Mouse (Mus musculus) frontal cortex, adult 2 months (tissue): ENCODE measurements around the gene Dnajb11. TPM values are rescaled to one million over a fixed set of nuclear protein-coding genes. Genes with fewer than 3 reads are reported as not detected.

Experiments
- DNase-seq, 2 experiments: peaks; one replicate each; pipeline ENCODE4 v3.0.0; 2022; ENCODE audit warnings: low spot score in 1 of 2; ENCODE audit errors: extremely low spot score in 1 of 2
- polyA plus RNA-seq: library from polyadenylated mRNA; depleted of rRNA; stranded (reverse); fragments of >200 nt; gene quantifications from 2 replicates; pipeline ENCODE4 v1.2.3, GENCODE M21; 2012; rRNA removed

Dnajb11 gene
- 42.9 and 43.0 TPM in 2 replicates for polyA plus RNA-seq

DNA sequence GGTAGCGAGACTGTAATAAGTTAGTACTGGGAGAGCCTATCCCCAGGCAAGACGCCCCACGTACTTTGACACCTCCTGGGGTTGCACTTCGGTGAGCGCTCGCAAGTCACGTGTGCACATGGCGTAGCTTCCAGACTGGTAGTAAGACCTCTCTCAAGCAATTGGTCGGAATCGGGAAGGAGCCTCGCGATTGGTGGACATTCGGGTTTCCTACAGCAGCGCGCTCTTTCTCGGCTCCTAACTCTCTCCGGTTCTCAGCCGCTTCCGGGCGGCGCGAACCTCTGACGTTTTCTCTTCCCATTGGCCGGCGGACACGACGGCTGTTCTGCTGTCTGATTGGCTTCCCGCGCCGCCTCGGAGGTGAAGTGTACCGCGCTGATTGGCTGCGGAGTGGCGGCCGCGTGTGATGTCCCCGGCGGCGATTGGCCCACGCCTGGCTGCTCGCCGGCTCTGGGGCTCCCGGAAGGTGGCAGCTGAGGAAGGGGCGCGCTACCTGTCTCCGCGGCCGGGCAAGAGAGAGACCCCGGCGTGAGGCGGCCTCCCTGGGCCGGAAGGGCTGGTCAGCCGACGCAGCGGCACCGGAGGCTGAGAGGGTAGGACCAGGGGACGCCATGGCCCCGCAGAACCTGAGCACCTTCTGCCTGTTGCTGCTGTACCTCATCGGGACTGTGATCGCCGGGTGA lies at the start of gene Dnajb11, which contains the start of gene Tbccd1:
TSS of gene Dnajb11 (plus strand) at position 415 of the 683 bp plus-strand sequence.
TSS of gene Tbccd1 (minus strand) at position 239 of the 683 bp plus-strand sequence.
- peak; percentile 99 to 100 for DNase-seq

DNA sequence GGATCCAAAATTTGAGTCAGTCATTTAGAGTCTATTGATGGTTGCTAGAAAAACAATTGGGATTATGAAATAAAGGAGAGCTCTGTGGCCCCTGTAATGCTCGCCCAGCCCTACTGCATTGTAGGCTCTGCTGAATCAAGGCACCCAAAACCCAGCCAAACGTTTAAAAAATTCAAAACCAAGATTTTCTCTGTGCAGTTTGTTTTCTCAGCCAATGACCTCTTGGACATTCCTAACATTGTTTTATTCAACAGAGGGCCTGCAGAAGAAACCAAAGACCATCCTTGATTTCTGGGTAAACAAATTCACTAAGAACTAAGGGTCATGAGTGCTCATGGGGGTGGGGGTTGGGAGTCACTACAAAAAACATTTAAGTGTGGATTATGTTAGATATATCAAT lies 46.2 kb upstream of the Dnajb11 start, which contains the start of gene Crygs:
TSS of gene Crygs (minus strand) at position 101 of the 400 bp plus-strand sequence.
- DNase-seq: no peak

- peak; percentile 57 to 73 for DNase-seq
Measured at GRCm38 (mm10) chr16:22820731-22821130, 36.9 kb upstream of the Dnajb11 start.

- no peak for DNase-seq
Measured at GRCm38 (mm10) chr16:22832932-22833525, 24.6 kb upstream of the Dnajb11 start.

DNA sequence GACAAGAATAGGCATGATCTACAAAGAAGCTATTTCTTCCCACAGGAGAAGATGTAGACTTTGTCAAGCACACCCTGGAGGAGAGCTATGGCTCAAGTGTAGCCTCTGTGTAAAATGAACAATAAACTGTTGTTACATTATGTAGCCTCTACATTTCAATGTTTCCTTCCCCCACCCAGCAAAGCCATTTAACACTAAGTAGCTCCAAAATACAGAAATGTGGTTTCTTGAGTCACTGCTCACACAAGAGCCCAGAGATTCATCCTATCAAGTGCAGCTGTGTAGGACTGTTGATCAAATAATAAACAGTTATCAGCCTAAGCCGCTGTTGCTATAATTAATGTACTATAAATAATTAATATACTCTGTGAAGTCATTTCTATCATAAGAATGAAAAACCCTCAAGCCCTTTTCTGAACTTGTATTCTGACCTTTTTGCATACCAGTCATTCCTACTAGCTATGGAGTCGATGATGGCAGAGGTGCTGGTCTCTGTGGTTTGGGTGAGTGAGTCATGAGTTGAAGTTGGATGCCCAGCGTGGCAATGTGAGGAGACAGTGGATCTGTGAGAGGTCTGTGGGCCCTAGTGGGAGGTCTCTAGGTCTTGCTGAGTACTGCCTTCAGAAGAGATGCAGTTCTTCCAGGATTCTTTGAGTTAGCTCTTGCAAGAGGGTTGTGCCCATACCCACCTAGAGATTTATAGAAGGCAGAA lies 18.3 kb upstream of the Dnajb11 start:
- no peak for DNase-seq

DNA sequence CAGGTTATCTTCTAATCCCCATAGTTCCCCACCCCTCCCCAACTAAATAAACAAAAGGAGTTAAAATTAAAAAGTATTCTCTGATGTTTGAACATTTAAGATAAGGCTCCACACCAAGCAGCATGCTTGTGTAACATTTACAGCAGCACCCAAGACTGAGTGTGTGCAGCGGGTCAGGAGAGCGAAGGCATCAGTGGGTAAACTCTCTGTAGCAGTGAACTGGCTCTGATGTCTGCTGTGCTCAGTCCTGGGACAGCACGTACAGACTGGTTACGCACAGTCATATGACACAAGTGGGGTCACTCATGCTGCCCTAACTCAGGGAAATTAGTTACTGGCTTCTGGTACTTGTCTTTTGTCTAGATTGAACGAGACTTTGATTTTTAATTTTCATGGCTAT lies 14.8 kb upstream of the Dnajb11 start:
- DNase-seq: no peak

- DNase-seq: peak; percentile 38 to 87
Measured at GRCm38 (mm10) chr16:22844061-22844801, 13.4 kb upstream of the Dnajb11 start.

GRCm38 (mm10) chr16:22844834-22845233 lies 12.8 kb upstream of the Dnajb11 start:
- DNase-seq: no peak

- no peak for DNase-seq
Measured at GRCm38 (mm10) chr16:22845481-22845880, 12.2 kb upstream of the Dnajb11 start.

- no peak for DNase-seq
Measured at GRCm38 (mm10) chr16:22847686-22848085, 10.0 kb upstream of the Dnajb11 start.

DNA sequence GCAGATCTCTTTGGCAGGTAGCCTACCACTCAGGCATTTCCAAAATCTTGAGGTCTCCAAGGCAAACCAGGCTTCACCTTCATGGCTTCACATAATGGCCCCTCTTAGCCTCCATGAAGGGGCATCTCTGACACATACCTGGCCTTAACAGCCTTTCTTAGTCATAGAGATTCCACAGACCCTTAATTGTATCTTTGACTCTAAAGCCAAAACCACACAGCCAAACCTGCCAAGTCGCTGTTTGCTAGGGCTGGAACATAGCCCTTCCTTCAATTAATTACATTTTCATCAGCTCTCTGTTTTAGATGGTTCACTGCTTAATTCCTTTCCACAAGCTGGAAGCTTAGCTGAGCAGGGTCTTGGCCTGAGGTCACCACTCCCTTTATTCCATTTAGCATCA lies 9.3 kb upstream of the Dnajb11 start:
- no peak for DNase-seq

DNA sequence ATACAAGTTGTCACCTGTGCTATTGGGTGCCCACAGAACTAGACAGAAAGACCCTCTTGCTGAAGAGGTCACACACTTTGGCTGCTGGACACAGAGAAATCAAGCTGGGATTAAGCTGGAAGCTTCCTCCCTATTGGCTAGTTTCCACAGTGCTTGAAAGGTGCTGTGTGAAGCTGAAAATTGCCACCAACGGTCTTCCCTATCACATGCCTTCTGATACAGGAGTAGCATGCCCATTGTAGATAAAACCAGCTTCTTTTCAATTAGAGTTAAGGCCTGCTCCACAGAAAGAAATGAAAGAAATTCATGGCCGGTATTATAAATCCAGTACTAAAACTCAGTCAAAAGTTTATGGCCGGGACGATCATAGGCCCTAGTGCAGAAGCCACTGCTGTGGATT lies 4.9 kb upstream of the Dnajb11 start:
- no peak for DNase-seq

DNA sequence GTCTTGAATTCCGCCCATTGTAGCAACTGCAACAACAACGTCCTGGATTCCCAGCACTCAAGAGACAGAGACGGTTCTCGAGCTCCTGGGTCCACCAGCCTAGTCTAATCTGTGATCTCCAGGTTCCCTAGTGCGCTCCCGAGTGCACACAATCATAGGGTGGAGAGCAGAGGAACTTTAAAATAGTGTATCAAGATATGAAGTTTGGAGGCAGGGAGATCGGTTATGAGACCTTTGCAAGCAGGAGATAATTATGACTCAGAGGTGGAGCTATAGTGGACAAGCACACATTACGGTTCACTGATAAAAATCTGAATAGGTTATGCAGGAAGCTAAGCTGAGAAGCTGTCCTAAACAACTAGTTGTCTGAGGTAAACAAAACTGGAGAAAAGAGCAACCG lies 872 bp upstream of the Dnajb11 start:
- no peak for DNase-seq

DNA sequence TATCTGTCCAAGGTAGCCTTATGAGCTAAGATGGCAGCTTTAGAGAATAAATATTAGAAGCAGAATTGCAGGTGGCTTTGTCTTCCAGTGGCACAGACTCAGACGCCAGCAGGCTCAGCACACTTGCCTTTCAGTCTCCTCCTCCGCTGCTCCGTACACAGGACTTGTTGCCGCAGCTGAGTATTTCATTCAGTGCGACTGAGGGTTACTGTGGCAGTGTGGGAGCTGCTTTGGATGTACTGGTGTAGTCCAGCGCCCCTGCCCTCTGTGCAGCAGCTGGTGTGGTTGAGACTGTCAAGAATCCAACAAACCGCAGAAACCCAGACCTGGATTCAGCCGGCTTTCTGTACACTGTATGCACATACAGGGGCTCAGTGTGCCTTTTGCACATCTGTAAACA lies 14.8 kb downstream of the Dnajb11 start:
- no peak for DNase-seq

GRCm38 (mm10) chr16:22873369-22873768 lies 15.7 kb downstream of the Dnajb11 start:
- no peak for DNase-seq

GRCm38 (mm10) chr16:22876218-22877043 lies 18.8 kb downstream of the Dnajb11 start:
- peak in 1 of 2 experiments; percentile 66 for DNase-seq

DNA sequence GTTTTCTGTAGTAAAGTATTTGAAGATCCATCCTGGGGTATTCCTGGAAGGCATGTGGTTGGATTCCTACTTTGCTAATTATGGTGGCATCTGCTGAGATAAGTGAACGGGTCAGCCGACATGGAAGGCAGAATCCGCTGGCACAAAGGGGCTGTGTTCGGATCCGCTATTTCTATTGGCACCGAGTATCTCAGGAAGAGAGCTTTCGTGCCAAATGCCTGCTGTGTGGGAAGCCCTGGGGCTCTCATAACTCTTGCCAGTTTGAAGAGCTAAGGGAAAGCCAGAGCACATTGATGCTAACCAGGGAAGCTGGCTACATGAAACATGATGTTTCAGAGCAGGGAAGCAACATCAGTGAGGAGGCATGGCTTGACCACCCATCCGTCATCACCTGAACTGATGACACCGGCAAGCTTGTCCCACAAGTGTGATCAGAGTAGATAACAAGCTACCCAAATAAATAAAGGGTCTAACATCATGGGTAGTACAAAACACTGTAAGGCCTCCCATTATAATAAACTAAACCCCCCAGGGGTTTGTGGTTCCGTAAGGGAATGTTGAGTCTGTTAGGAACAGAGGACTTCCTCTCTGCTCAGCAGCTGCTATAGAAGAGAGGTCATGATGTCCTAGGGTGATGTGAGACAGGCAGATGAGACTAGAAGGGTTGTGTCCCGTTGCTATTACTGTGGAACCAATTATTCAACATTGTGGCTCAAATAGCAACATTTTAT lies 20.2 kb downstream of the Dnajb11 start:
- peak in 1 of 2 experiments; percentile 12 for DNase-seq

DNA sequence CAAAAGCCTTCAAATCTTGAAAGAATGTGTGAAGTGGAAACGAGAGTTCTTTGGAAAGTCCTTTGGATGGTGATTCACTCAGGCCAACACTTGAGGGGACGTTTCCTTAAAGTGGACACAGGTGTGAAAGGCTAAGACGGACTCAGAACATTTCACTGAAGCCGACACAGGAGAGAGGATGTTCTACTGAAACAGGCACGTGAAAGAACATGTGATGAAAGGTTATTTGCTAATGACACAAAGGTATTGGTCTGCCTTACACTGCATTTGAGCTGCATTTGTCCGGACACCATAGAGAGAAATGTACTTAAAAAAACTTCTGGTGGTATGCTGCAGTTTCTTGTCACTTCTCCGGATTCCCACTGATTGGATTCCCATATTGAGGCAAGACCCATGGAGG lies 21.1 kb downstream of the Dnajb11 start:
- DNase-seq: no peak

DNA sequence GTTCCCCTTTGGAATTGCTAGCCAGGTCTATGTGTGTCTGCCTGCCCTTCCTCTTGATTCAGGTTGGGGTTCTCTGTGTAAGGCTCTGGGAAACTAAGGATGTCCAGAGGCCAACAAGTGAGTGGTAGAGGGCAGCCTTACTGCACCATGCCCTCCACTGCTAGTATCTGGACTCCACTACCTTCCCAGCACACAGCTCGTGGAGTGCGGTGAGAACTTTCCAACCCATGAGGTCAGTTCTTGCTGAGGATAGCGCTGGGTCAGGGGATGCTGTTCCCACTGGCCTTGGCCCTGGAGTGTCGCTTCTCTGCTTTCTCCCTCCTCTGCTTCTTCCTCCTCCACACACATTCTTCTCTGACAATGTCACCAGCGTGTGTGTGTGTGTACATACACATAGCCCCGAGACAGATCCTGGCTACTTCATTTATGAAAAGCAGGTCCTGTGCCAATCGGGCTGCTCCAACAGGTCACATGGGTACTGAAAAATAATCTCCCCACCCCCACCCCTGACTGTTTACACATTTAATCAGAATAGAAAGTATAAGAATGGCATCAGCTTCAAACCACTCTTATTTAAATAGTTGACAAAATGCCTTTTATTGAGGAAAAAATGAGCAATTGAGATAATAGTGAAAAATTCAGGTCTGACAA lies 22.4 kb downstream of the Dnajb11 start:
- no peak for DNase-seq
